Mouse (Mus musculus): ENCODE data around the gene Kdm2a. TPM values are rescaled to one million over a fixed set of nuclear protein-coding genes. Genes with fewer than 3 reads are reported as not detected.

The Kdm2a gene
- total and polyA plus RNA-seq, 3 experiments: 17.3 to 51.9 (median 23.1) TPM

DNA sequence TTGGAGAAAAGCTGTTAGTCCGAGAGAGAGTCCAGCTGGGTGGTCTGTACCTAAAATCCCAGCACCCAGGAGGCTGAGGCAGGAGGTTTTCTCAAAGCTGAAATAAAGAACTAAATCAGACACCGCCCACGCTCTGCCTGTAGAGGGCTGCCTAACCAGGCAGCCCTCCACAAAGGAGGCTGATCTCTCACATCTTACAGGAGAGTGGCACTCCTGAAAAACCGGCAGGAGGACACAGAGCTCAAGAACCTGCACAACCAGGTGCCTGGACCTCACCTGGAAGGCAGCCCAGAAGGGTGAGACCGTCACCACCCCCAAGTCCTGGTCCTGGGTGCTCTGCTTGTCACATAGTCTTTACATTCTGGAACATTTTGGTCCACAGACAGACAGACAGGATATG is 100.2 kb downstream of the Kdm2a start:
- H3K9me3 ChIP-seq (replicated peaks; ENCODE audit: low read length): no peaks in the 10 kb centered on the region
- H3K4me2 ChIP-seq (ENCODE audit: insufficient read depth, low read depth, poor library complexity, severe bottlenecking): peak overlapping the region; percentile 92; the same call in 1 of the 2 replicates
- dilution Hi-C loops (cut with MboI; ENCODE audit: extremely low pct_ligation_motif_present, extremely low pct_unique_long_range_greater_than_20kb, low sequenced_read_pairs): no loop called here
- H3K79me2 ChIP-seq (replicated peaks; ENCODE audit: control insufficient read depth, extremely low read depth, insufficient read depth, poor library complexity, severe bottlenecking): peaks cover 95% of the 10 kb centered on the region
- H3K27me3 ChIP-seq (replicated peaks): no peaks in the 10 kb centered on the region
- peak overlapping the region; percentile 72 for H3K27ac ChIP-seq (ENCODE audit: insufficient read depth, low read depth)
- H3K4me3 ChIP-seq (replicated peaks in 1 of 3; ENCODE audit: low read depth in 2 of 3, low read length in 2 of 3, poor library complexity in 1 of 3): peak overlapping the region in 1 of 3 experiments; percentile 5
- peaks cover 62 to 95% of the 10 kb centered on the region in 2 experiments for H3K4me1 ChIP-seq (ENCODE audit: control insufficient read depth in 1 of 2, insufficient read depth in 2 of 2)
- TF ChIP-seq ETS1 (conservative IDR thresholded peaks at IDR 0.05; ENCODE audit: low read depth, low read length): no peak
- peak in 1 of 2 experiments; percentile 50; a peak in 2 of 4 replicates for TF ChIP-seq CTCF (conservative IDR thresholded peaks at IDR 0.05 in 1 of 2, IDR thresholded peaks at IDR 0.05 in 1 of 2; ENCODE audit: low read depth in 2 of 2, low read length in 2 of 2)
- TF ChIP-seq SMC3 (IDR thresholded peaks at IDR 0.05; ENCODE audit: low read depth, low read length): peak; percentile 24; the same call in 1 of the 2 replicates
- TF ChIP-seq USF2 (conservative IDR thresholded peaks at IDR 0.05; ENCODE audit: low read depth, low read length): no peak
- TF ChIP-seq ZMIZ1 (IDR thresholded peaks at IDR 0.05; ENCODE audit: low read depth, low read length): no peak
- peak; percentile 13 for TF ChIP-seq RAD21 (IDR thresholded peaks at IDR 0.05; ENCODE audit: low read depth, low read length)
- no peak for TF ChIP-seq ZNF384 (IDR thresholded peaks at IDR 0.05; ENCODE audit: low read depth, low read length)
- no peak for TF ChIP-seq CHD2 (IDR thresholded peaks at IDR 0.05; ENCODE audit: low read length)
- TF ChIP-seq NRF1 (IDR thresholded peaks at IDR 0.05; ENCODE audit: low read depth, low read length): no peak
- in situ Hi-C loops (cut with MboI; ENCODE audit: low pct_ligation_motif_present, low pct_unique_long_range_greater_than_20kb, low sequenced_read_pairs): no loop called here
- peak overlapping the region; percentile 18 for H3K9ac ChIP-seq (ENCODE audit: insufficient read depth, low read depth)
- peaks cover 37 to 68% of the 10 kb centered on the region in 2 experiments for H3K36me3 ChIP-seq (replicated peaks in 1 of 2; ENCODE audit: control insufficient read depth in 1 of 2, insufficient read depth in 1 of 2, low read length in 1 of 2)
- DNase-seq (ENCODE audit: extremely low read depth): no peak

DNA sequence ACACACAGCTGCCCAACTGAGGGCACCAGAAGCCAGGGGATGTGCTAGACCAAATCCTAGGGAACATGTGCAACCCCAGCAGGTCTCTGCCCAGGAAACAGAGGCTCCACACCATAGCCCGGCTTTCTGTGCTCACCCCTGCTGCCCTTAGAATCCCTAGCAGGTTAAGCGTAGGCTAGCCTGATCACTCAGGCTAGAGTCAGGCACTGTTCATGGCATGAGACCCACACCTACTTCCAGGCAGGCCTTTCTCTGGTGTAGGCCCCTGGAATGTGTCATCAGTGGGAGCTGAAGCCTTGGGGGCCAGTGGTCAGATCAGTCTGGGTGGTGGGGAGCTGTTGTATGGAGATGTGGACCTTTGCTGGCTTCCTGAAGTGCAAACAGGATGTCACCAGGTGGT is 101.5 kb downstream of the Kdm2a start:
- Histone ChIP-seq H3K4me1 (ENCODE audit: control insufficient read depth in 1 of 2, insufficient read depth in 2 of 2) (peaks cover 67 to 97% of the 10 kb centered on the region in 2 experiments), H3K4me3 (replicated peaks in 1 of 3; ENCODE audit: low read depth in 2 of 3, low read length in 2 of 3, poor library complexity in 1 of 3) (peak overlapping the region in 1 of 3 experiments; percentile 8), H3K36me3 (replicated peaks in 1 of 2; ENCODE audit: control insufficient read depth in 1 of 2, insufficient read depth in 1 of 2, low read length in 1 of 2) (peaks cover 47 to 74% of the 10 kb centered on the region in 2 experiments), H3K27me3 (replicated peaks) (no peaks in the 10 kb centered on the region), H3K79me2 (replicated peaks; ENCODE audit: control insufficient read depth, extremely low read depth, insufficient read depth, poor library complexity, severe bottlenecking) (peaks cover 91% of the 10 kb centered on the region), H3K9me3 (replicated peaks; ENCODE audit: low read length) (peaks cover 3% of the 10 kb centered on the region), H3K9ac (ENCODE audit: insufficient read depth, low read depth) (no peak overlapping the region), H3K4me2 (ENCODE audit: insufficient read depth, low read depth, poor library complexity, severe bottlenecking) (no peak overlapping the region), H3K27ac (ENCODE audit: insufficient read depth, low read depth) (peak overlapping the region; percentile 59)
- TF ChIP-seq MAFK (IDR thresholded peaks at IDR 0.05; ENCODE audit: insufficient replicate concordance, low read length): no peak
- no peak for TF ChIP-seq ZC3H11A (IDR thresholded peaks at IDR 0.05; ENCODE audit: low read depth, low read length)
- TF ChIP-seq CHD2 (IDR thresholded peaks at IDR 0.05; ENCODE audit: low read length): no peak
- TF ChIP-seq CHD1 (IDR thresholded peaks at IDR 0.05; ENCODE audit: low read depth, low read length): no peak
- TF ChIP-seq TBP (conservative IDR thresholded peaks at IDR 0.05; ENCODE audit: low read depth, low read length): no peak
- TF ChIP-seq MYC (IDR thresholded peaks at IDR 0.05; ENCODE audit: low read depth, low read length): no peak
- TF ChIP-seq MXI1 (IDR thresholded peaks at IDR 0.05; ENCODE audit: low read depth, low read length): no peak
- no peak for TF ChIP-seq USF1 (IDR thresholded peaks at IDR 0.05; ENCODE audit: low read depth, low read length)
- TF ChIP-seq USF2 (conservative IDR thresholded peaks at IDR 0.05; ENCODE audit: low read depth, low read length): no peak
- no peak for TF ChIP-seq POLR2A (IDR thresholded peaks at IDR 0.05; ENCODE audit: low read depth, low read length)
- no peak for TF ChIP-seq ELF1 (IDR thresholded peaks at IDR 0.05; ENCODE audit: low read depth, low read length)
- no peak for TF ChIP-seq POLR2AphosphoS2 (IDR thresholded peaks at IDR 0.05; ENCODE audit: low read depth, low read length)
- no peak for TF ChIP-seq ZKSCAN1 (IDR thresholded peaks at IDR 0.05; ENCODE audit: borderline replicate concordance, low read depth, low read length)
- TF ChIP-seq KAT2A (IDR thresholded peaks at IDR 0.05; ENCODE audit: insufficient replicate concordance, low read length): no peak
- in situ Hi-C loops (cut with MboI; ENCODE audit: low pct_ligation_motif_present, low pct_unique_long_range_greater_than_20kb, low sequenced_read_pairs) (no loop called here), dilution Hi-C loops (cut with MboI; ENCODE audit: extremely low pct_ligation_motif_present, extremely low pct_unique_long_range_greater_than_20kb, low sequenced_read_pairs) (no loop called here)
- no peak for DNase-seq (ENCODE audit: extremely low read depth)
